Mouse (Mus musculus): Measurements from ENCODE around the gene Pkm. TPM values are rescaled to one million over a fixed set of nuclear protein-coding genes. Genes with fewer than 3 reads are reported as not detected.

Gene Pkm
- 669 and 682 TPM in 2 replicates for polyA plus RNA-seq (2012; rRNA removed)

DNA sequence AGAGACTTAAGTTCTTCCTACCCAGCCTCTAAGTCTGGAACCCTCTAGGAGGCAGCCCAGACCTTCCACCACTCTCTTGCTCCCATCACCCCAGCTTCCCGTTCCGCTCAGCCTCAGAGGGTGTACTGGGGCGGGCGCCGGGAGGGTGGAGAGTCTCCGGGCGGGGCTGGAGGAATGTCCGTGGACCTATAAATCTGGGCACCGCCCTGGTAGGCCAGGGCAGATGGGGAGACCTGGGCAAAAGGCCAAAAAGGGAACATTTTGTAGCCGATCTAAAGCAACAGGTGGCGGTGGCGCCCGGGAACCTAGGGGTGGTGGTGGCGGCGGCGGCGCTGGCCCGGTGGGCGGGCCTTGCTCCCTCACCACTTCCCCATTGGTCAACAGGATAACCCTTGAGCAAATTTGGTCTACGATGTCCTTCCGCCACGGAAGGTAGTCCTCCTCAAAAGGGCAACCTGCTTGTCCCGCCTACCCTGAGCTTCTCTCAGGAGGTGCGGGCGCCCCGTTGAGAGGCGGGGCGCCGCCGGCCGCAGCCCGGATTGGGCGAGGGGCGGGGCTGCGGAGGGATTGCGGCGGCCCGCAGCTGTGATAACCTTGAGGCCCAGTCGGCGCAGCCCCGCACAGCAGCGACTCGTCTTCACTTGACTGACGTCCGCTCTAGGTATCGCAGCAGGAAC, at the start of gene Pkm:
Gene Pkm, plus strand, starts transcription at position 411 of the 677 bp plus-strand sequence.
- no peaks in the 10 kb centered on the region for H3K36me3 ChIP-seq (ENCODE audit: control insufficient read depth, insufficient read depth, low read length)
- TF ChIP-seq CTCF (conservative IDR thresholded peaks at IDR 0.05; ENCODE audit: insufficient read depth, insufficient read length, low read depth, low read length): peak; percentile 31; the same call in 1 of the 2 replicates
- TF ChIP-seq POLR2A (IDR thresholded peaks at IDR 0.05; ENCODE audit: low read depth, low read length): peak; percentile 87
- under 1% methylated on average over 46 of the region's 46 CpGs for WGBS
- peak; percentile 98 for DNase-seq
- peaks cover 12% of the 10 kb centered on the region for H3K4me1 ChIP-seq (ENCODE audit: control insufficient read depth, insufficient read depth, low read length)
- H3K4me3 ChIP-seq (ENCODE audit: insufficient read depth, low read depth, low read length): peak within 1 kb of the TSS; percentile 89
- peak within 1 kb of the TSS; percentile 94 for H3K27ac ChIP-seq (ENCODE audit: insufficient read depth, low read depth, low read length)
- no peaks in the 10 kb centered on the region for H3K27me3 ChIP-seq (replicated peaks; ENCODE audit: control insufficient read depth, insufficient read depth, low read length)

DNA sequence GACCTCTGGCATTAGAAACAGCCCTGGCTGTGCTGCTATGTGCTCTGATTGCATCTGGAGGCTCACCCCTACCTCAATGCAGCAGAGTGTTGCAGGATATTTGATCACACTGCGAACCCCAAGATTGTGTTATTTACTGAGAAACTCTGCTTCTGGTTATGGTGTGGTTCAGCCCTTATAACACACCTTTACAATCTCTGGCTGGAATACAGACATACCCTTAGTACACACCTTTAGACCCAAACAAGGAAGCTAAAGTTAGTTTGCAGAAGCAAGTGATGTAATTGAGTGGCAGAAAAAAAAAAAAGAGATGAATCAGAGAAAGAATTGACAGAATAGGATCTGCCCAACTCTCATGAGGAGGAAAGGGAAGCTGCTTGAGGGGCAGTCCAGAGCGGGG, 45.2 kb upstream of the Pkm start:
- Histone ChIP-seq H3K27me3 (replicated peaks; ENCODE audit: control insufficient read depth, insufficient read depth, low read length) (no peaks in the 10 kb centered on the region), H3K36me3 (ENCODE audit: control insufficient read depth, insufficient read depth, low read length) (no peaks in the 10 kb centered on the region), H3K4me1 (ENCODE audit: control insufficient read depth, insufficient read depth, low read length) (no peaks in the 10 kb centered on the region), H3K4me3 (ENCODE audit: insufficient read depth, low read depth, low read length) (no peak overlapping the region), H3K27ac (ENCODE audit: insufficient read depth, low read depth, low read length) (no peak overlapping the region)
- DNase-seq: no peak
- no peak for TF ChIP-seq CTCF (conservative IDR thresholded peaks at IDR 0.05; ENCODE audit: insufficient read depth, insufficient read length, low read depth, low read length)
- TF ChIP-seq POLR2A (IDR thresholded peaks at IDR 0.05; ENCODE audit: low read depth, low read length): no peak
- WGBS: 92% methylated on average over 2 of the region's 2 CpGs

DNA sequence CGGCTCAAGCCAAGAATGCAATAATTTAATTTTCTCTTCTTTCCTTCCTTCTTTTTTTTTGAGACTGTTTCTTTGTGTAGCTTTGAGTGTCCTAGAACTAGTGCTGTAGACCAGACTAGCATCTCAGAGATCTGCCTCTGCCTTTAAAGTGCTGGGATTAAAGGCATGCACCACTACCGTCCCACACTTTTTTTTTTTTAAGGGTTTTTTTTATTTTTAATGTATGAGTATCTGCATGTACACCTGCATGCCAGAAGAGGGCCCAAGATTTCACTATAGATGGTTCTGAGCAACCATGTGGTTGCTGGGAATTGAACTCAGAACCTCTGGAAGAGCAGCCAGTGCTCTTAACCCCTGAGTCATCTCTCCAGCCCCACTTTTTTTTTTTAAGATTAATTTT, 40.4 kb upstream of the Pkm start:
- 81% methylated on average over 2 of the region's 2 CpGs for WGBS
- Histone ChIP-seq H3K4me3 (ENCODE audit: insufficient read depth, low read depth, low read length) (no peak overlapping the region), H3K27ac (ENCODE audit: insufficient read depth, low read depth, low read length) (no peak overlapping the region), H3K27me3 (replicated peaks; ENCODE audit: control insufficient read depth, insufficient read depth, low read length) (no peaks in the 10 kb centered on the region), H3K36me3 (ENCODE audit: control insufficient read depth, insufficient read depth, low read length) (no peaks in the 10 kb centered on the region), H3K4me1 (ENCODE audit: control insufficient read depth, insufficient read depth, low read length) (no peaks in the 10 kb centered on the region)
- TF ChIP-seq POLR2A (IDR thresholded peaks at IDR 0.05; ENCODE audit: low read depth, low read length): no peak
- no peak for TF ChIP-seq CTCF (conservative IDR thresholded peaks at IDR 0.05; ENCODE audit: insufficient read depth, insufficient read length, low read depth, low read length)
- no peak for DNase-seq

DNA sequence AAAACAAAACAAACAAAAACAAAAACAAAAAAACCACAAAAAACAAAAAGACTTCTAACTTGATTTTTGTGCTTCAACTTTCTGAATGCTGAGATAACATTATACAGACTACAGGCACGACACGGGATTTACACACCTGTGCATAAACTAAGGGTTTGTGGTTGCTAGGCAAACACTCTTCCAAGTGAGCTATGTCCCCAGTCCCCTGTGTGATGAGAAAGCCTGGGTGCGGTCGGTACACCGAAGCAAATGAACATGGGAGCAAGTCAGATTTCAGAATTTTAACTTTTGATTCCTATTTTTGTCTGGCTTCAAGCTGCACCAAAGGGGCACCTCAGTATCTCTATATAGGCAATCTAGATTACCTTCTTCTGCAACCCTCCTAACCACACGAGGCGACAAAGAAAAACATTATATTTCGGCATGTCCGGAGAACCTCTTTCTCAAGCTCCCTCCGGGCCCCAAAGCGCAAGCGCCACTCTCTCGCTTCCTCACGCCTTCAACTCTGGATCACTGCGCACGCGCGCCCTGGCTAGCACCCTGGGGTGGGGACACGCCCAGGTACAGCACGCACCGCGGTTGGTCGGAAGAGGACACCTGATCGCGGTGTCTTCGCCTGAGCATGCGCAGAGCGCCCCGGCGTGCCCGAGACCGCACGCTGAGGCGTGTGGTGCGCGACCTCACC, 39.4 kb upstream of the Pkm start, which contains the start of gene Parp6:
Gene Parp6, plus strand, starts transcription at position 663 of the 685 bp plus-strand sequence.
- no peak for TF ChIP-seq CTCF (conservative IDR thresholded peaks at IDR 0.05; ENCODE audit: insufficient read depth, insufficient read length, low read depth, low read length)
- peak; percentile 57 for TF ChIP-seq POLR2A (IDR thresholded peaks at IDR 0.05; ENCODE audit: low read depth, low read length)
- Histone ChIP-seq H3K27ac (ENCODE audit: insufficient read depth, low read depth, low read length) (peak within 1 kb of the TSS; percentile 37), H3K36me3 (ENCODE audit: control insufficient read depth, insufficient read depth, low read length) (no peaks in the 10 kb centered on the region), H3K4me3 (ENCODE audit: insufficient read depth, low read depth, low read length) (peak within 1 kb of the TSS; percentile 76), H3K4me1 (ENCODE audit: control insufficient read depth, insufficient read depth, low read length) (no peaks in the 10 kb centered on the region), H3K27me3 (replicated peaks; ENCODE audit: control insufficient read depth, insufficient read depth, low read length) (no peaks in the 10 kb centered on the region)
- 1% methylated on average over 36 of the region's 36 CpGs for WGBS
- peak; percentile 100 for DNase-seq

GRCm38 (mm10) chr9:59617307-59617973, 38.7 kb upstream of the Pkm start:
- no peaks in the 10 kb centered on the region for H3K4me1 ChIP-seq (ENCODE audit: control insufficient read depth, insufficient read depth, low read length)
- H3K27me3 ChIP-seq (replicated peaks; ENCODE audit: control insufficient read depth, insufficient read depth, low read length): no peaks in the 10 kb centered on the region
- no peak for TF ChIP-seq POLR2A (IDR thresholded peaks at IDR 0.05; ENCODE audit: low read depth, low read length)
- no peak for TF ChIP-seq CTCF (conservative IDR thresholded peaks at IDR 0.05; ENCODE audit: insufficient read depth, insufficient read length, low read depth, low read length)
- DNase-seq: no peak
- peak overlapping the region; percentile 76 for H3K4me3 ChIP-seq (ENCODE audit: insufficient read depth, low read depth, low read length)
- H3K27ac ChIP-seq (ENCODE audit: insufficient read depth, low read depth, low read length): peak overlapping the region; percentile 36
- no peaks in the 10 kb centered on the region for H3K36me3 ChIP-seq (ENCODE audit: control insufficient read depth, insufficient read depth, low read length)
- WGBS: 2% methylated on average over 57 of the region's 58 CpGs

DNA sequence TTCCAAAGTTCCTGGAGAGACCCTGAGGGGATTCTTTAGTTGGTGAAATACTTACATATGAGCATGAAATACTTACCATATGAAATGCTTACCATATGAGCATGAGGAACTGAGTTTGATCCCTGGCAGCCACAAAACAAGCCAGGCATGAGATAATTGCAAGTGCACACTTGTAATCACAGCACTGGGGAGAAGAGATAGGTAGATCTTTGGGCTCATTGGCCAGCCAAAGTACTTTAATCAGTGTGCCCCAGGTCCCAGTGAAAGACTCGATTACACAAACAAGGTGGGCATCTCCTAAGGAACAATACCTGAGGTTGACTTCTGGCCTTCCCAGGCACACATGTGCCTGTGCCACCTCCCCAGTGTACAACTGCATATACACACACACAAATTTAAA, 17.8 kb upstream of the Pkm start:
- Histone ChIP-seq H3K27me3 (replicated peaks; ENCODE audit: control insufficient read depth, insufficient read depth, low read length) (no peaks in the 10 kb centered on the region), H3K36me3 (ENCODE audit: control insufficient read depth, insufficient read depth, low read length) (peaks cover 4% of the 10 kb centered on the region), H3K27ac (ENCODE audit: insufficient read depth, low read depth, low read length) (no peak overlapping the region), H3K4me1 (ENCODE audit: control insufficient read depth, insufficient read depth, low read length) (no peaks in the 10 kb centered on the region), H3K4me3 (ENCODE audit: insufficient read depth, low read depth, low read length) (no peak overlapping the region)
- TF ChIP-seq CTCF (conservative IDR thresholded peaks at IDR 0.05; ENCODE audit: insufficient read depth, insufficient read length, low read depth, low read length) (no peak), POLR2A (IDR thresholded peaks at IDR 0.05; ENCODE audit: low read depth, low read length) (no peak)
- DNase-seq: no peak
- WGBS: 86% methylated on average over 1 of the region's 1 CpGs

GRCm38 (mm10) chr9:59639936-59640335, 16.2 kb upstream of the Pkm start:
- Histone ChIP-seq H3K36me3 (ENCODE audit: control insufficient read depth, insufficient read depth, low read length) (peaks cover 3% of the 10 kb centered on the region), H3K4me1 (ENCODE audit: control insufficient read depth, insufficient read depth, low read length) (no peaks in the 10 kb centered on the region), H3K4me3 (ENCODE audit: insufficient read depth, low read depth, low read length) (no peak overlapping the region), H3K27ac (ENCODE audit: insufficient read depth, low read depth, low read length) (no peak overlapping the region), H3K27me3 (replicated peaks; ENCODE audit: control insufficient read depth, insufficient read depth, low read length) (no peaks in the 10 kb centered on the region)
- DNase-seq: no peak
- TF ChIP-seq CTCF (conservative IDR thresholded peaks at IDR 0.05; ENCODE audit: insufficient read depth, insufficient read length, low read depth, low read length): no peak
- TF ChIP-seq POLR2A (IDR thresholded peaks at IDR 0.05; ENCODE audit: low read depth, low read length): no peak
- 96% methylated on average over 4 of the region's 4 CpGs for WGBS
